Mouse (Mus musculus) liver, postnatal 0 days (tissue): Measurements from ENCODE around the gene Spata21.

Experiments
- CTCF ChIP-seq: sonication (generic); IDR thresholded peaks from 2 replicates; pipeline ENCODE4 v1.5.1; 2016; ENCODE audit warnings: antibody characterized with exemption, low read depth
- EP300 ChIP-seq: IDR thresholded peaks from 2 replicates; pipeline ENCODE4 v1.6.1; 2016; ENCODE audit warnings: antibody characterized with exemption, low read depth, mild to moderate bottlenecking

GRCm38 (mm10) chr4:141060426-141061301 is 27.5 kb upstream of the Spata21 start, which contains the start of gene Crocc:
- TF ChIP-seq EP300, result peak; percentile 38; the same call in 1 of the 2 replicates
- TF ChIP-seq CTCF, result peak; percentile 98
